Mouse (Mus musculus) adrenal gland (tissue): ENCODE results near the gene Prkn.

Source experiments
- intact Hi-C: fragments of 180-260 bp; cut with DNase I; formaldehyde crosslinking; loops from one replicate; pipeline ENCODE4 v1.15.1; 2025

Prkn gene

GRCm38 (mm10) chr17:11270179-11270578 is 430.0 kb downstream of the Prkn start:
- intact Hi-C loops = no loop called here

- intact Hi-C loops = no loop called here
Observed at GRCm38 (mm10) chr17:11271876-11272275, 431.7 kb downstream of the Prkn start.

GRCm38 (mm10) chr17:11284246-11284645 is 444.1 kb downstream of the Prkn start:
- intact Hi-C loops = no loop called here

GRCm38 (mm10) chr17:11290183-11290582 is 450.0 kb downstream of the Prkn start:
- intact Hi-C loops = no loop called here

GRCm38 (mm10) chr17:11303116-11303515 is 462.9 kb downstream of the Prkn start:
- intact Hi-C loops = no loop called here

GRCm38 (mm10) chr17:11309843-11310242 is 469.7 kb downstream of the Prkn start:
- intact Hi-C loops = no loop called here

GRCm38 (mm10) chr17:11314163-11314562 is 474.0 kb downstream of the Prkn start:
- intact Hi-C loops = no loop called here

- intact Hi-C loops = no loop called here
Observed at GRCm38 (mm10) chr17:11315675-11316074, 475.5 kb downstream of the Prkn start.

- intact Hi-C loops = no loop called here
Observed at GRCm38 (mm10) chr17:11318946-11319345, 478.8 kb downstream of the Prkn start.

- intact Hi-C loops = no loop called here
Observed at GRCm38 (mm10) chr17:11319666-11320360, 479.6 kb downstream of the Prkn start.

- intact Hi-C loops = no loop called here
Observed at GRCm38 (mm10) chr17:11332081-11332480, 491.9 kb downstream of the Prkn start.

GRCm38 (mm10) chr17:11333741-11334140 is 493.6 kb downstream of the Prkn start:
- intact Hi-C loops = no loop called here

GRCm38 (mm10) chr17:11336156-11336555 is 496.0 kb downstream of the Prkn start:
- intact Hi-C loops = no loop called here

- intact Hi-C loops = no loop called here
Observed at GRCm38 (mm10) chr17:11340368-11340767, 500.2 kb downstream of the Prkn start.

- intact Hi-C loops = no loop called here
Observed at GRCm38 (mm10) chr17:11346310-11346709, 506.1 kb downstream of the Prkn start.

GRCm38 (mm10) chr17:11352778-11353552 is 512.8 kb downstream of the Prkn start:
- intact Hi-C loops = no loop called here

- intact Hi-C loops = no loop called here
Observed at GRCm38 (mm10) chr17:11353553-11353945, 513.4 kb downstream of the Prkn start.

- intact Hi-C loops = no loop called here
Observed at GRCm38 (mm10) chr17:11354348-11354747, 514.2 kb downstream of the Prkn start.

- intact Hi-C loops = no loop called here
Observed at GRCm38 (mm10) chr17:11375461-11375860, 535.3 kb downstream of the Prkn start.

- intact Hi-C loops = loop anchor here (10.0 kb wide), 1 partner anchor 299 kb away; no protein-coding TSS in a partner anchor
Observed at GRCm38 (mm10) chr17:11383364-11383962, 543.3 kb downstream of the Prkn start.

GRCm38 (mm10) chr17:11385246-11385645 is 545.1 kb downstream of the Prkn start:
- intact Hi-C loops = loop anchor here (10.0 kb wide), 1 partner anchor 300 kb away; no protein-coding TSS in a partner anchor

GRCm38 (mm10) chr17:11392622-11393294 is 552.6 kb downstream of the Prkn start:
- intact Hi-C loops = no loop called here
